Mouse (Mus musculus): ENCODE measurements at regions not wholly inside any gene's neighbourhood (a gene's known extent, or its start where the extent isn't known, plus 50 kb on each side); places are given as distances from the start of the nearest gene placed in this dataset.
A peak's percentile ranks its signal among the peaks of the same experiment; 100 is the strongest.

DNA sequence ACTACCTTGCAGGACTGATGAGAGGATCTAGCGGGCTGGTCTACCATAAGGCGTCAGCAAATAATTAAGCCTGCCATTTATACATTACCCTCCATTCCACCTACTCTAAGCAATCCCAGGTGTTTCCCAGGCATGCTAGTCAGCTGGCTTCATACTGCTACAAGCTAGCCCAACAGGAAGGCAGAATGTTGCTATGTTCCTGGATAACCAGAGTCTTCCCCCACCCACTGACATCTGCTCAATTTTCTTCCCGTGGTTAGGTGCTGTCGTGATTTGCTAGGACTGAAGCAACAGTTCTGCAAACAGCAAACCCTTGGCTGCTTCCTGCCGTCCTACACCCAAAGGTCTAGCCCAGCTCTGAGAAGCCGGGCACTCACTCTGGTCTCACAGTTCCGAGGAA, 131.6 kb downstream of the Rpl14 start:
- Histone ChIP-seq H3K27me3 (ENCODE audit: control insufficient read depth, insufficient read depth, insufficient read length) (no peaks in the 10 kb centered on the region), H3K36me3 (ENCODE audit: control insufficient read depth, insufficient read depth) (no peaks in the 10 kb centered on the region), H3K4me2 (ENCODE audit: low read depth) (no peak overlapping the region), H3ac (ENCODE audit: control insufficient read depth, insufficient read length) (no peak overlapping the region), H3K79me2 (ENCODE audit: control insufficient read depth, insufficient read depth) (no peaks in the 10 kb centered on the region), H3K4me3 (no peak overlapping the region)
- TF ChIP-seq TCF3 (IDR thresholded peaks at IDR 0.05; ENCODE audit: insufficient read length, low read depth): no peak
- no peak for TF ChIP-seq MYOG (IDR thresholded peaks at IDR 0.05; ENCODE audit: control insufficient read depth in 1 of 3, insufficient read depth in 1 of 3, insufficient read length in 2 of 3, low read depth in 2 of 3)
- no peak for TF ChIP-seq MYOD1 (IDR thresholded peaks at IDR 0.05; ENCODE audit: control insufficient read depth in 1 of 3, insufficient read length in 2 of 3, low read depth in 2 of 3)
- no peak for TF ChIP-seq SRF (IDR thresholded peaks at IDR 0.05; ENCODE audit: control insufficient read depth, insufficient read length, low read depth)
- TF ChIP-seq TCF12 (IDR thresholded peaks at IDR 0.05; ENCODE audit: insufficient read depth, poor library complexity, severe bottlenecking): no peak
- TF ChIP-seq USF1 (IDR thresholded peaks at IDR 0.05; ENCODE audit: low read depth): no peak
- no peak for TF ChIP-seq REST (IDR thresholded peaks at IDR 0.05; ENCODE audit: insufficient read depth, insufficient read length)
- no peak for TF ChIP-seq CEBPB (IDR thresholded peaks at IDR 0.05; ENCODE audit: insufficient read depth, poor library complexity, severe bottlenecking)
- no peak for TF ChIP-seq POLR2AphosphoS2 (IDR thresholded peaks at IDR 0.05; ENCODE audit: insufficient read length, low read depth)
- no peak for TF ChIP-seq POLR2A (IDR thresholded peaks at IDR 0.05; ENCODE audit: insufficient read length, low read depth)
- TF ChIP-seq MAX (IDR thresholded peaks at IDR 0.05; ENCODE audit: low read depth): no peak
- no peak for TF ChIP-seq E2F4 (IDR thresholded peaks at IDR 0.05; ENCODE audit: insufficient read depth)

DNA sequence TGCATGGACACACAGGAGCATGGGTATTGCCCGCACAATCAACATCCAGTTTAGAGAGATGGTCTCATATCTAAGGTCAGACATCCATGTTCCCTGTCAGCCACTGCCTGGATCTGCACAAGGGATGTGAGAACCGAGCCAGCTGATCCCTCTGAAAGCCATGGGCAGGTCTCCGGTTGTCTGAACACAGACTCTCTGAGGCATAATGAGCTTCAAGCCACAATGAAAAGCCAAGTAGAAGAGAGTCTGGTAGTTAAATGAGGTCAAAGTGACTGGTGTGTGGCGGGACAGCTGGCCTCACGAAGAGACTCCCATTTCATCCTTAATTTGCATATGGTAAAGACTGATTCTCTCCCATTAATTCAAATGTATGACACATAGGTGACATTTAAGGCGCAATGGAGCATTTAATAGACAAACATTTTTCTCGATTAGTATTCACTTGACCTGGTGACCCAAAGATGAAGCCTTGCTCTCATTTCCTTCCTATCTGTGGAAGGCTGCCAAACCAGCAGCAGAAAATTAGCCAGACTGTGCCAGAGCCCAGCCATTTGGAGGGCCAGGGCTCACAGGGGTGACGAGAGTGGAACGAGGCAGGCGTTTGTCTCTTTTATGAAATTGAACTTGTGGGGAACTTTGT, 132.2 kb downstream of the Rpl14 start:
- Histone ChIP-seq H3K4me2 (ENCODE audit: low read depth) (no peak overlapping the region), H3K4me3 (no peak overlapping the region), H3ac (ENCODE audit: control insufficient read depth, insufficient read length) (no peak overlapping the region), H3K36me3 (ENCODE audit: control insufficient read depth, insufficient read depth) (no peaks in the 10 kb centered on the region), H3K79me2 (ENCODE audit: control insufficient read depth, insufficient read depth) (no peaks in the 10 kb centered on the region), H3K27me3 (ENCODE audit: control insufficient read depth, insufficient read depth, insufficient read length) (no peaks in the 10 kb centered on the region)
- no peak for TF ChIP-seq CEBPB (IDR thresholded peaks at IDR 0.05; ENCODE audit: insufficient read depth, poor library complexity, severe bottlenecking)
- TF ChIP-seq MYOD1 (IDR thresholded peaks at IDR 0.05; ENCODE audit: control insufficient read depth in 1 of 3, insufficient read length in 2 of 3, low read depth in 2 of 3): no peak
- TF ChIP-seq TCF3 (IDR thresholded peaks at IDR 0.05; ENCODE audit: insufficient read length, low read depth): no peak

DNA sequence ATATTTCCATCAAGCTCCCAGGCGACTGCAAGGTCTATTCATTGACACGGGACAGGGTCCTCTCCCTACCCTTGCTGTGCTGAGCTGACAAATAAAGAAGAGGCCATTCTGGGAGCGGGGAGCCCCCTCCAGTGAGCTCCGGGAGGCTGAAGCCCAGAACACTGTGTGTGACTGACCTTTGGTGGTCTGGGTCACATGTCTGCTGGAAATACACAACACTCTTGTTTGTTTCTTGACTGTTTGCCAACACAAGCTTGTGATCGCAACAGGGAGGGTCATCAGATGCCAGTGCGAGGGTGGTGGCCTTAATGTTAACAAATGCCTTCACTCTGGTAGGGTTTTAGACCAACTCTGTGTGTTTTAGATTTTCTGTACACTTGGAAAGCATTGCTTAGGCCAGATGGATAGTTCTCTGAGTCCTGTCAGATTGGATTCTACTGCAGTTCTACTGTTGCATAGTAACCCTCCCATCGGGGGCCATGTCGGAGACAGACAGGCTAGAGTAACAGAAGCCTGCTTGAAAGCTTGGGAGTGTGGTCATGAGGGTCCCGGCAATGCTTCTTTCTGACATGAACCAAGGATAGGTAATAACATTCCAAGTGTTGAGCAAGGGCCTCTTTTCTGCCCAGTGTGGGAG, 135.4 kb downstream of the Rpl14 start:
- no peaks in the 10 kb centered on the region for H3K36me3 ChIP-seq (ENCODE audit: control insufficient read depth, insufficient read depth)
- no peaks in the 10 kb centered on the region for H3K79me2 ChIP-seq (ENCODE audit: control insufficient read depth, insufficient read depth)
- no peaks in the 10 kb centered on the region for H3K27me3 ChIP-seq (ENCODE audit: control insufficient read depth, insufficient read depth, insufficient read length)
- no peak overlapping the region for H3ac ChIP-seq (ENCODE audit: control insufficient read depth, insufficient read length)
- no peak overlapping the region for H3K4me2 ChIP-seq (ENCODE audit: low read depth)
- H3K4me3 ChIP-seq: no peak overlapping the region
- no peak for TF ChIP-seq USF1 (IDR thresholded peaks at IDR 0.05; ENCODE audit: low read depth)

DNA sequence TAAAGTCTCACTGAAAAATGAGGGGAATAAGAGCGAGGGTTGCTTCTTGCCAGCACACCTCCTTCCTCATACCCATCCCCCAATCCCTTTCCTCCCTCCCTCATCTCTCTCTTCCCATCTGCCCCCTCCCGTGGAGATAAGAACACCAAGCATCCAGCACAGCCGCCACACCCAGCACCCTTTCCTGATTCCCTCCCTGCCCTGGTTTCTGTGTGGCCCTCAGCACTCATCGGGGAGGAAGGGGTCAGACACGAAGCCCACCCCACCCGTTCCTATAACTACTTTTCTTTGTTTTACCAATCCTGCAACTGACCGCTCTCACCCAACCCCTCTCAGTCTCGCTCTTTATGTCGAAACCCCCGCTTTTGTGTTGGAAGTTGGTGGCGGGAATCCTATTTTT, 137.3 kb downstream of the Rpl14 start:
- no peaks in the 10 kb centered on the region for H3K27me3 ChIP-seq (ENCODE audit: control insufficient read depth, insufficient read depth, insufficient read length)
- TF ChIP-seq TCF12 (IDR thresholded peaks at IDR 0.05; ENCODE audit: insufficient read depth, poor library complexity, severe bottlenecking): no peak
- TF ChIP-seq MYOG (IDR thresholded peaks at IDR 0.05; ENCODE audit: control insufficient read depth in 1 of 3, insufficient read depth in 1 of 3, insufficient read length in 2 of 3, low read depth in 2 of 3): no peak
- TF ChIP-seq MYOD1 (IDR thresholded peaks at IDR 0.05; ENCODE audit: control insufficient read depth in 1 of 3, insufficient read length in 2 of 3, low read depth in 2 of 3): no peak
- no peak for TF ChIP-seq SRF (IDR thresholded peaks at IDR 0.05; ENCODE audit: control insufficient read depth, insufficient read length, low read depth)
- TF ChIP-seq CEBPB (IDR thresholded peaks at IDR 0.05; ENCODE audit: insufficient read depth, poor library complexity, severe bottlenecking): no peak
- no peak for TF ChIP-seq REST (IDR thresholded peaks at IDR 0.05; ENCODE audit: insufficient read depth, insufficient read length)
- TF ChIP-seq USF1 (IDR thresholded peaks at IDR 0.05; ENCODE audit: low read depth): no peak
- TF ChIP-seq TCF3 (IDR thresholded peaks at IDR 0.05; ENCODE audit: insufficient read length, low read depth): no peak
- no peak for TF ChIP-seq POLR2A (IDR thresholded peaks at IDR 0.05; ENCODE audit: insufficient read length, low read depth)
- TF ChIP-seq POLR2AphosphoS2 (IDR thresholded peaks at IDR 0.05; ENCODE audit: insufficient read length, low read depth): no peak
- no peak for TF ChIP-seq E2F4 (IDR thresholded peaks at IDR 0.05; ENCODE audit: insufficient read depth)
- no peak for TF ChIP-seq MAX (IDR thresholded peaks at IDR 0.05; ENCODE audit: low read depth)
- no peak overlapping the region for H3K4me3 ChIP-seq
- H3K4me2 ChIP-seq (ENCODE audit: low read depth): no peak overlapping the region
- no peak overlapping the region for H3ac ChIP-seq (ENCODE audit: control insufficient read depth, insufficient read length)
- H3K36me3 ChIP-seq (ENCODE audit: control insufficient read depth, insufficient read depth): no peaks in the 10 kb centered on the region
- no peaks in the 10 kb centered on the region for H3K79me2 ChIP-seq (ENCODE audit: control insufficient read depth, insufficient read depth)

DNA sequence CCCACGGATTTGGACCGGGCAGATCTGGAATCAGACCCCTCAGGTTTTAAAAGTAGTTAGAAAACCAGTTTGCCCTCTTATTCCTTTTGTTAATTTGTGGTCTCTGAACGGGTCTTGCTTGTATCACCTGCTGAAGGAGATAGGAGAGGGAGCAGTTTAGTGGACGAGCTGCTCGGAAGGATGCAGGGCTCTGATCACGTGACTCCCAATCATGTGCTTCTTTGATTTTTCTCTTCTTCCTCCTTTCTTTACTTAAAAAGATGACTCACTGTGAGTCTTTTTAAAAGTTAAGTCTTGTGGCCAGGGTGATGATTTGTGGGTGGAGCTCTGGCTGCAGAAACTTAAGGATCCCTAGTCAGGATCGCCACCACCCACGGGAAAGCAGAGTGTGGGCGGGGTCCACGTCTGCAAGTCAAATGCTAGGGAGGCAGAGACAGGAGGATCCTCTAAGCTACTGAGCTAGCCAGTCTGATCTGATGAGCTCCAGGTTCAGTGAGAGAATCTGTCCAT, 138.0 kb downstream of the Rpl14 start:
- H3K79me2 ChIP-seq (ENCODE audit: control insufficient read depth, insufficient read depth): no peaks in the 10 kb centered on the region
- no peak overlapping the region for H3K4me2 ChIP-seq (ENCODE audit: low read depth)
- no peaks in the 10 kb centered on the region for H3K36me3 ChIP-seq (ENCODE audit: control insufficient read depth, insufficient read depth)
- H3K4me3 ChIP-seq: no peak overlapping the region
- peak; percentile 48 for TF ChIP-seq USF1 (IDR thresholded peaks at IDR 0.05; ENCODE audit: low read depth)
- no peak for TF ChIP-seq MAX (IDR thresholded peaks at IDR 0.05; ENCODE audit: low read depth)
- no peaks in the 10 kb centered on the region for H3K27me3 ChIP-seq (ENCODE audit: control insufficient read depth, insufficient read depth, insufficient read length)
- H3ac ChIP-seq (ENCODE audit: control insufficient read depth, insufficient read length): no peak overlapping the region
